Mouse (Mus musculus) adrenal gland, adult 10 weeks (tissue): ENCODE measurements around the gene Ttyh2. TPM values are rescaled to one million over a fixed set of nuclear protein-coding genes. Genes with fewer than 3 reads are reported as not detected.

Experiments
- polyA plus RNA-seq: library from polyadenylated mRNA; stranded (reverse); fragments of 350-450 nt; fragmentation: Illumina TruSeq; extraction: RNeasy Lipid Tissue Mini Kit (QIAGEN cat#74804); gene quantifications from one replicate; pipeline ENCODE4 v1.2.3, GENCODE M21; 2014; ENCODE audit warnings: low read depth, low replicate concordance

Gene Ttyh2
- polyA plus RNA-seq: 8.0 TPM

GRCm38 (mm10) chr11:114675341-114675825 is at the start of gene Ttyh2:
Ttyh2 (plus strand) TSS chr11:114675431.

DNA sequence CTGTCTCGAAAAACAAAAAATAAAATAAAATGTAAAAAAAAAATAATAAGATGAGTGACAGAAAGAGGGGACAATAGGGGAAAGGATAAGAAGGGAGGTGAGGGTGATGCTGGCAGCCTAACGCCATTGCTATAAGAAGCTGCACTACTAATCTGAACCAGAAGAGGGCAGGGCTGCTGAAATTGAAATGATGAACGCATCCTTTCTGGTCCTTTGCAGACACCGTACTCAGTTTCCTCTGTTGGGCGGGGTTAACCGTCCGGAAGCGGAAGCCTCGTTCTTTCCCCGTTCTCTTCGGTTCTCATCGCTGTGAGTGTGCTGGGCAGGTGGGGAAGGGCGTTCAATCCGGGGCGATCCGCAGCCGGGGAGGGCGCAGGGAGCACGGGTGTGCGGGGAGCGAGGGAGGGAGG is 6.9 kb upstream of the Ttyh2 start, which contains the start of gene Rpl38:
Gene Rpl38 (plus strand): TSS at position 224 of the 410 bp plus-strand sequence.

GRCm38 (mm10) chr11:114726965-114727825 is 52.0 kb downstream of the Ttyh2 start, which contains the start of gene Dnaic2:
Dnaic2 (plus strand) TSS chr11:114727408.

GRCm38 (mm10) chr11:114764820-114765818 is 89.9 kb downstream of the Ttyh2 start, which contains the start of gene Kif19a:
Kif19a (plus strand) TSS chr11:114765388.

Other genes with a start within 250 kb of the Ttyh2 start
- gene Rpl38, start 6.9 kb upstream of the Ttyh2 start, polyA plus RNA-seq: 232 TPM
- gene Dnaic2, start 52.0 kb downstream of the Ttyh2 start, polyA plus RNA-seq: 0.35 TPM
- gene Kif19a, start 90.0 kb downstream of the Ttyh2 start, polyA plus RNA-seq: not detected
- not detected for gene Btbd17, start 120.5 kb downstream of the Ttyh2 start, polyA plus RNA-seq
- gene Gpr142, start 123.5 kb downstream of the Ttyh2 start, polyA plus RNA-seq: not detected
- gene Gprc5c, start 175.7 kb downstream of the Ttyh2 start, polyA plus RNA-seq: 0.23 TPM
- gene Cd300a, start 214.6 kb downstream of the Ttyh2 start, polyA plus RNA-seq: 2.3 TPM